Mouse (Mus musculus) MN1 (cell line): ENCODE measurements at regions not wholly inside any gene's neighbourhood (a gene's known extent, or its start where the extent isn't known, plus 50 kb on each side); places are given as distances from the start of the nearest gene placed in this dataset.

Source experiments
- DNase-seq: peaks from one replicate; pipeline ENCODE4 v3.0.0-alpha.2; 2016; ENCODE audit warnings: low spot score

DNA sequence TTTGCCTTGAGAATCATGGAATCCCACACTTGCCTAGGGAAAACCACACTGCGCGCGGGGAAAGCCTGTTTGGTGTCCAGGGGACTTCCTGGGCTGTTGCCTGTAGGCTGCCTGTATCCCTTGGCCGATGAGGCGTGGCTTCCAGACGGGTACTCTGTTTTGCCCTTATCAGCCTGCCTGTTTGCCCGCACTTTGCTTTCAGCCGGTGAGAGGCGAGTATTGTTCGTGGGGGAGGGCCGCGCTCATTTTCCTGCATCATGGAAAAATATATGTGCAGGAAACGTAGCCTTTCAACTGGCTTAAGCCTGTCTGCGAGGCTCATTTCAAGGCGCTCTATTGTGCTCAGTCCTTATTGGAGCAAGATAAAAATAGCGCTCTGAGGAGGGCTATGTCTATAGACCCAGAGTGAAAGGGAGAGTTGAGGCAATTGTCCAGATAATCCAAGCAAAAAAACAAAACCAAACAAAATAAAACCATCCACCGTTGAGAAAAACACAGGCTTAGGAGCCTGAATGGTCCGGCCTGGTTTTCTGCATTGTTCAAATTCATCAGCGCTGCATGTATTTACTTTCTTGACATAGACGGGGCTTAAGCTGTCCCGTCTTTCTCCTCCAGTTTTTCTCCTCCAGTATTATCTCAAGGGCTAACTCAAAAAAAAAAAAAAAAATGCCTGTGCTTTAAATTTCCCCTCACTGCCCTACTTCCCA is 67.9 kb downstream of the Klf5 start:
- peak; percentile 68 for DNase-seq

DNA sequence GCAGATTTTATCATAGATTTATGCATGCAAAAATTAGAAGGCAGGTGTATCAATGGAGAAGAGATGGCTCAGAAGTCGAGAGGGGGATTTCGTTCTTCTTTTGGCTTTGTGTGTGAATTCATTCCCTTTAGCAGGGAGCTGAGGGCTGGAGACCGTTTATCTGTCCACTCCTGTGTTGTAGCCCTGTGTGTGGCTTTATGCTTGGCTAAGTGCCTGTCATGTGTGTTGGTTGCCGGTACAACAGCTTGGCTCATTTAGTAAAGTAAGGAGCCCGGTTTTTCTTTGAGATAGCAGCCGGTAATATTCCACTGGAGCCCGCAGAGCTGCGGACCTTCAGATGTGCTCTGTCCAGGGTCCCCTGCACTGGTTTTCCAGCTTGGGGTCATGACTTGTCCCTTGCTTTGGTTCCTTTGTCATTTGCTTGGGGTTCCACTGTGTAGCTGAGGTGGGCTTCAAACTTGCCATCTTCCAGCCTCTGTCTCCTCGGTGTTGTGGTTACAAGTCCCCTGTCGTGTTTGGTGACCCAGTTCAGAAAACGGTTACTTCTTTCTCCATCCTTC is 68.6 kb downstream of the Klf5 start:
- peak; percentile 25 for DNase-seq

- no peak for DNase-seq
Measured at GRCm38 (mm10) chr14:99369366-99369765, 70.9 kb downstream of the Klf5 start.

DNA sequence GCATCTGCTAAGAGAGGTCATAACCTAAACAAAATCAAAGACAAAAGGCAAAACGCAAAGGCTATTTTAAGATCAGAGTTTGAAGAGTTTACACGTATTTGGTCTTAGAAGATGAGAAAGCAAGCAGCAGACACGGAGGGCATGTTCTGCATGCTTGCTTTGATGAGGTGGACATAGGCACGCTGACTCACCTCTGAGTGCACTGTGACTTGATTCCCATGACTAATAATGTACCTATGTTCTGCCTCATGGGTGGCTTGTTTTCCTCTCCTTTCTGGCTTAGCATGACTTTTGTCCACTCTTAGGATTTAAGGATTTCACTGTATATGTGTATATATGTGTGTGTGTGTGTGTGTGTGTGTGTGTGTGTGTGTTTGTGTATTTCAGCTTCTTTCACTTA is 75.2 kb downstream of the Klf5 start:
- DNase-seq = no peak

GRCm38 (mm10) chr14:99375040-99375610 is 76.6 kb downstream of the Klf5 start:
- DNase-seq = no peak

DNA sequence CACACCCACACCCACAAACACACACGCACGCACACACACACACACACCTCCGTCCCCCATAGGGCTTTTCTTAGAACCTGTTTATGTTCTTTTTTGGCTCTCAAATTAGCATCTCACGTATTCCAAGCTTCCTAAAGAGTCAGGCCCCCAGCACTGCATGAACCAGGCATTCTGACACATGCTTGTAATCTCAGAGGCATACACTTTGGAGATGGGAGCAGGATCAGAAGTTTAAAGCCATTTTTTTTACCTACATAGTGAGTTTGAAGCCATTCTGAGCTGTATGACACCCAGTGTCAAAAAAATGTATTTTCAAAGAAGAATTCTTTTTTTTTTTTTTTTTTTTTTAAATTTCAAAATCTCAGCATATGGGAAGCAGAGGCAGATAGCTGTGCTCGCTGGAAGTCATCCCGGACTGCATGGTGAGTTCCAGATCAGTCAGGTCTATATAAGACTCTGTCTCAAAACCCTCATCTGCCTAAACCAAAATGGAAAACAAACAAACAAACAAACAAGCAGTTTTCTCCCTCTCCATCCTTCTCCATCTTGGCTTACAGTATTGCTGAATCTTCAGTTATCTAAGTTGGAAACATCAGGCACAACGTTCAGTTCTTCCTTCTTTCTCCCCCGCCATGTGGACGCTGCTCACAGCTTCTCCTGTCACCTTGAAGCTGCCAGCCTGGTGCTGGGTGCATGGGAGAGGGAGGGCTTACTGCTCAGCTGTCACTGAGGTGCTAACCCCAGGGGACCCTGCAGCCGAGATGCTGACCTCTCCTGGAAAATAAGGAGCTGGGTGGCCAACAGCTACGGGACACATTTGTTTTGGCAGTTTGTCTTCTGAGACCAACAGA is 78.4 kb downstream of the Klf5 start:
- no peak for DNase-seq

DNA sequence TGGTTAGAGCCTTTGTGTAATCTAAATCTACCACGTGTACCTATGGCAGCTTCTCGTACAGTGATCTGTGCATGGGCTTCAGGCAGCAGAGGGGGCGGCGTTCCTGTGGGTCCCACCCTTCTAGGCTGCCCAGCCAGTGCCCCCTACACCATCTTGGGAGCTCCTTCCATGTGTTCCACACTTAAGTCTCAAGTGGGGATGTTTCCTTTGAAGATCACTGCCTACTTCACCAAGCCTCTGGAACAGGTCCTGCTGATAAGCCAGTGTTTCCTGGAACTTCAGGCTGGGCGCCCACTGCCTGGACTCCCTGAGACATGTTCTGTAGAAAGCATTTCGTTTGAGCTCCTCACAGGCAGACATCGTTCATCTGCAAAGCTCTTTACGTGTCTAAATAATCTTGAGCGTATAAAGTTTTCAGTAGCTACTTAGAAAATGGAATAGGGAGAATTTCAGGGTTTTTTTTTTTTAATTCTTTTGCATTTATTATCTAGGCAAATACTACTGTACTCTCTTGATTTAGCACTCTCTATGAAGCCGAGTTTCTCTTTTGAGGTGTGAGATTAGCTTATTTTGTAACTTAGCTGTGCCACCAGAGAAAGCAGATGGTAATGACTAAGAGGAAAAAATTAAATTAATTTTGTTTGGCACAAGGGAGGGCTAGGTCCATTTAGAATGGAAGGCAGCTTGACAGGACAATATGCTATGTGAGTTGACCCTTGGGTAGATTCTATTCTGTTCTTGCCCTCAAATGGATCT is 82.9 kb downstream of the Klf5 start:
- DNase-seq = peak; percentile 16

- no peak for DNase-seq
Measured at GRCm38 (mm10) chr14:99382051-99382450, 83.6 kb downstream of the Klf5 start.

GRCm38 (mm10) chr14:99383170-99383569 is 84.7 kb downstream of the Klf5 start:
- no peak for DNase-seq

DNA sequence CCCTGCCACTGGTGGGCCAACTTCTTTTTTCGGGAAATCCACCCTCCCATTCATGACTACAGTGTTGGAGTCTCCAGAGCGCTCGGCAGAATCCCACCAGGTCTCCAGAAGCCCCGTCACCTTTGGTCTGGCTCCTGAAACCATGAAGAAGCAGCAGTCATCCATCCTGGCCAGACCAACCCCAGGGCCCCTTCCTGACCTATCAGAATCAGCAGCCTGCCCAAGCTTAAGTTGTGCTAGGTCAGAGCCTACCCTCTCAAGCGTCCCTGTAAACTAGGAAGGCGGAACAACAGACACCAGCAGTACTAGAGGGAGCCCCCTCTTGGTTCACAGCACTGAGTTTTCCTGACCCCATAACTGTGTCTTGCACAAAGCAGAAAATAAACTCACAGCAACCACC is 89.1 kb downstream of the Klf5 start:
- DNase-seq = no peak

DNA sequence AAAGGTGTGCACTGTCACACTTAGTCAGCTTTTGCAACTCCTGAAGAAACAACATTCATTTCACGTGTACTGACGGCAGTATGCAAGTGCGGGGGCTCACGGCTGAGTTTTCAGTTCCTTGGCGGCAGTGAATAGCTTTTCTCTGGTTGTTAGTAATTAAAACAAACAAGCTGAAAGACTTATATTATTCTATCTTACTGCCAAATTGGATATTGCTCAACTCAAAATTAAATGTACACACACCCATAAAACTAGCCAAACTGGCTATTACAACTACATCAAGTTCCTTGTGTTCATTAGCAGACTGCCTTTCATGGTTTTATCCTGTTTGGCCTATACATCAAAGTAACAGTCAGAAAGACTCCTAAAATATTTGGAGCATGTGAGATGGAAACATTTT is 90.8 kb downstream of the Klf5 start:
- no peak for DNase-seq

- DNase-seq = no peak
Measured at GRCm38 (mm10) chr14:99391700-99392099, 93.2 kb downstream of the Klf5 start.

DNA sequence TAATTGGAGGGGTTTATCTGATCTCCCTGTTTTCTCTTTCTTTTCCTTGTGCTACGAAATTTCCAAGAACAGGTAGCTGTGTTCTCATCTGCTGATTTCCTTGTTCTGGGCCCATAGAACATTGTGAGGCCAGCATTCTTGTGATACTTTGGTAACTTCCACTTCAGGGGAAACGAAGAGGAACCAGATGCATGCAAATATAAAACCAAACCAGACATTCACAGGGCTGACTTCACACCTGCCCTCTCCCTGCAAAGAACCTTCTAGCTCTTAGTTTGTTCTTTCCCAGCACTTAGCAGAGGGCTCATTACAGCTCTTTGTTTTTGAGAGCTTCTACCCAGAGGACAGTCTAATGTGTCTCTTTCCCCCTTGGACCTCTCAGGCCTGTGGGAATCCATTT is 94.3 kb downstream of the Klf5 start:
- DNase-seq = no peak

- DNase-seq = no peak
Measured at GRCm38 (mm10) chr14:99393611-99394010, 95.1 kb downstream of the Klf5 start.

GRCm38 (mm10) chr14:99403155-99403726 is 104.8 kb downstream of the Klf5 start:
- no peak for DNase-seq

GRCm38 (mm10) chr14:99405228-99405627 is 106.7 kb downstream of the Klf5 start:
- no peak for DNase-seq

- no peak for DNase-seq
Measured at GRCm38 (mm10) chr14:99411835-99412234, 113.3 kb downstream of the Klf5 start.

DNA sequence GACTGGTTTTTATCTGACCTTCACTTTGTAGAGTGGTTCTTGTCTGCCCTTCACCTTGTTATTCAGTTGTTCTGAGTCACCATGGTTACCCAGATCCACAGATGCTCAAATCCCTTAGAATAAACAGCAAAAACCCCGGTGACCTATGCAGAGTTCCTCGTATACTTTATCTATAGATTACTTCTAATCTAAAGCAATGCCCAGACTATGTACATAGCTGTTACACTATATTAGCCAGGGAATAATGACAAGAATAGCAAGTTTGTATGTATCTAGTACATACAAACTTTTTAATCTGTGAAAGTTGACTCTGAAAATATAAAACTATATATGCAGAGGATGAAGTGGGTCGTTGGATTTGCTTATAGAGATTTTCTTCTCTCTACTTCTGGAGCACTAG is 117.7 kb downstream of the Klf5 start:
- no peak for DNase-seq

GRCm38 (mm10) chr14:99418970-99419369 is 120.5 kb downstream of the Klf5 start:
- DNase-seq = no peak

GRCm38 (mm10) chr14:99423334-99423733 is 124.8 kb downstream of the Klf5 start:
- DNase-seq = no peak

DNA sequence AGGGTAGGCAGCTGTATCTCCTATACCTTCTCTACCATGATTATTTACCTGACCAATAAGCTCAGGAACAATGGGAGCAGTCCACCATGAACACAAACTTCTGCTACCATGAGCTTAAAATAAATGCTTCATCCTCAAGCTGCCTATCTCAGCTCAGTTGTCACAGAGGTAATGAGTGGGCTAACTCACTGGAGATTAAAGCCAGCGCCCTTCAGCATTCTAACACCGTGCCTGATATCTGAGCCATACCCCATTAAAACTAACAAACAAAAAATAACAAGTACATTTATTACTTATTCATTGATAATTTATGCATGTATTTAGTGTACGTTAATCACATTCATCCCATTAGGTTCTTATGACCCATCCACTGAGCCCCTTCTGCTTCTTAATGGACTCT is 128.6 kb downstream of the Klf5 start:
- no peak for DNase-seq

DNA sequence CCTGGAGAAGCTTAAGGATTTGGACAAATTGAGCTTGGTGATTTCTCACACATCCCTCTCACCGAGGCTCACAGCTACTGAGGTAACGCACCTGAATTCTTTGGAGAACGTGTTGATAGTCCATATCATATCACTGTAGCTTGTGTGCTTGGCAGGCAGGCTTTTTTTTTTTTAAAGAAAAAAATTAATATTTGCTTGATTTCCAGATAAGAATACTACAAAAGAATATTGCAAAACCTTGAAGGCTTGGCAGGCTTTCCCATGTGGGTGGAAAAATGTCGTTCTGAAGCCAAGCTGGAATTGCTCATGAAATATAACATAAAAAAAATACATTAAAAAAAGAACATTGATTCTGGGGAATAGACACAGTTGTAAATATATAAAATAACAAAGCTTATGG is 131.8 kb downstream of the Klf5 start:
- no peak for DNase-seq
